Mouse (Mus musculus): Measurements from ENCODE around the gene Crebbp.
A peak's percentile ranks its signal among the peaks of the same experiment; 100 is the strongest.
"Not testable (repeated sequence)": the region's sequence is repeated elsewhere in the genome, so short reads cannot be mapped to it uniquely, and the experiment has no call there.

The Crebbp gene

GRCm38 (mm10) chr16:4213799-4214551 is at the start of gene Crebbp:
TSS of gene Crebbp (minus strand) at chr16:4213997.
- peak; percentile 84 for DNase-seq (ENCODE audit: low spot score)

GRCm38 (mm10) chr16:4263486-4263885 is 49.7 kb upstream of the Crebbp start:
- DNase-seq (ENCODE audit: low spot score): no peak

- DNase-seq (ENCODE audit: low spot score): no peak
Observed at GRCm38 (mm10) chr16:4257546-4257945, 43.7 kb upstream of the Crebbp start.

GRCm38 (mm10) chr16:4248791-4249190 is 35.0 kb upstream of the Crebbp start:
- DNase-seq (ENCODE audit: low spot score): no peak

- not testable (repeated sequence) for DNase-seq (ENCODE audit: low spot score)
Observed at GRCm38 (mm10) chr16:4245241-4245640, 31.4 kb upstream of the Crebbp start.

- DNase-seq (ENCODE audit: low spot score): no peak
Observed at GRCm38 (mm10) chr16:4236131-4236530, 22.3 kb upstream of the Crebbp start.

- no peak for DNase-seq (ENCODE audit: low spot score)
Observed at GRCm38 (mm10) chr16:4235587-4235986, 21.8 kb upstream of the Crebbp start.

GRCm38 (mm10) chr16:4225841-4226240 is 12.0 kb upstream of the Crebbp start:
- no peak for DNase-seq (ENCODE audit: low spot score)

- no peak for DNase-seq (ENCODE audit: low spot score)
Observed at GRCm38 (mm10) chr16:4214631-4215240, 939 bp upstream of the Crebbp start.

GRCm38 (mm10) chr16:4212963-4213798 is 616 bp downstream of the Crebbp start:
- DNase-seq (ENCODE audit: low spot score): peak; percentile 50

- DNase-seq (ENCODE audit: low spot score): no peak
Observed at GRCm38 (mm10) chr16:4212167-4212962, 1.4 kb downstream of the Crebbp start.

- no peak for DNase-seq (ENCODE audit: low spot score)
Observed at GRCm38 (mm10) chr16:4210290-4210689, 3.5 kb downstream of the Crebbp start.

- no peak for DNase-seq (ENCODE audit: low spot score)
Observed at GRCm38 (mm10) chr16:4203592-4203991, 10.2 kb downstream of the Crebbp start.

- no peak for DNase-seq (ENCODE audit: low spot score)
Observed at GRCm38 (mm10) chr16:4199995-4200394, 13.8 kb downstream of the Crebbp start.

- DNase-seq (ENCODE audit: low spot score): no peak
Observed at GRCm38 (mm10) chr16:4199566-4199965, 14.2 kb downstream of the Crebbp start.

- DNase-seq (ENCODE audit: low spot score): no peak
Observed at GRCm38 (mm10) chr16:4198004-4198403, 15.8 kb downstream of the Crebbp start.

GRCm38 (mm10) chr16:4190166-4190565 is 23.6 kb downstream of the Crebbp start:
- DNase-seq (ENCODE audit: low spot score): no peak

- no peak for DNase-seq (ENCODE audit: low spot score)
Observed at GRCm38 (mm10) chr16:4175134-4175533, 38.7 kb downstream of the Crebbp start.

GRCm38 (mm10) chr16:4169530-4169929 is 44.3 kb downstream of the Crebbp start:
- peak; percentile 36 for DNase-seq (ENCODE audit: low spot score)

GRCm38 (mm10) chr16:4168476-4168875 is 45.3 kb downstream of the Crebbp start:
- no peak for DNase-seq (ENCODE audit: low spot score)

- DNase-seq (ENCODE audit: low spot score): no peak
Observed at GRCm38 (mm10) chr16:4160898-4161247, 52.9 kb downstream of the Crebbp start.
